Mouse (Mus musculus): ENCODE measurements at regions not wholly inside any gene's neighbourhood (a gene's known extent, or its start where the extent isn't known, plus 50 kb on each side); places are given as distances from the start of the nearest gene placed in this dataset.

- ATAC-seq (ENCODE audit: insufficient read depth) (no peak), DNase-seq (ENCODE audit: low read depth in 3 of 3, low spot score in 3 of 3) (no peak)
- Histone ChIP-seq H3K27ac (no peak overlapping the region), H3K9me3 (ENCODE audit: control insufficient read depth, low read length) (no peaks in the 10 kb centered on the region), H3K4me2 (ENCODE audit: low read depth) (no peak overlapping the region), H3K4me3 (ENCODE audit: insufficient read depth in 1 of 2, low read depth in 2 of 2, low read length in 2 of 2) (no peak overlapping the region), H3K36me3 (replicated peaks; ENCODE audit: control insufficient read depth, insufficient read depth, low read depth) (no peaks in the 10 kb centered on the region), H3K27me3 (ENCODE audit: control insufficient read depth, insufficient read depth, low read length) (no peaks in the 10 kb centered on the region), H3K9ac (replicated peaks) (no peak overlapping the region), H3K4me1 (replicated peaks; ENCODE audit: control insufficient read depth in 2 of 2, insufficient read depth in 2 of 2, low read length in 1 of 2) (peaks cover 0 to 14% of the 10 kb centered on the region in 2 experiments; a peak in 3 of 4 replicates)
- TF ChIP-seq EP300 (IDR thresholded peaks at IDR 0.05; ENCODE audit: low read depth) (no peak), CTCF (IDR thresholded peaks at IDR 0.05; ENCODE audit: low read depth) (no peak)
- 56% methylated on average over 2 of the region's 2 CpGs for WGBS (ENCODE audit: insufficient replicate concordance)
These were observed 373.3 kb downstream of the Gm49356 start for GRCm38 (mm10) chr15:59262380-59262779.

DNA sequence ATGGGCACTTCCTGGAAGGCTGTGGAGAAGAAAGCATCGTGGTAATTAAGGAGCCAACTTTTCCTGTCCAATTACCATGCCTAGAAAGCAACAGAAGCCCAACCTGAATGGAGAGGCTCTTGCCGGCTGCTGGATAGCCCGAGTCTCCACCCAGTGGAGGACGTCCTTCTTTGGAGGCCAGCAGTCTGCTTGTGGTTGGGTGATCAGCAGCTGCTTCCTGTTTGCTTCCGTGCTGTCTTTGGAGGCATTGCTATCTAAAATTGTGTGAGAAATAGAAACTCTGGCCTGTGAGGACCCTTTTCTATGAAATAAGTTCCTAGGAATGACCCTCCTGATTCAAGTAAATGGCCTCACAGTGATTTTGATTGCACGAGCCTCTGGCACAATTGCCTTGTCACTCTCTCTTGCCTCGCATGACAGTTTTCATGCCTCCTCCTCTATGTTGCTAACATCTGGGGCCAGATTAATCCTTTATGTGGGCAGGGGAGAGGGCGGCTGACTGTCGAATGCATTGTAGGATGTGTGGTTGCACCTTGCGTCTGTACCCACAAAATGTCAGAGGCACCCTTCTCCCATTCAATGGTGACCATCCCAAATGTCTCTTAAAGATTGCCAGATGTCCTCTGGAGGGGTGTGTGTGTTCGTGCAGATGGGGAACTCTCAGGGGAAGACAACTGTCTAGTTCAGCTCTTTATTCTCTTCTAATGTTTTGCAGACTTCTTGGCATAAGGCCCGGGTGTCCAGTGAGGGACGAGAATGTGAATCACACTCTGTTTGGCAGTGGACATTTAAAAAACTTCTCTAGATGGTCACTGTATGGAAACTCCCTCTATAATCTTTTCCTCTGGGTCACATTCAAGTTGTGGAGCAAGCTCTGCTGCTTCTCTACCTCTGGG lies 374.6 kb downstream of the Gm49356 start:
- 15% methylated on average over 13 of the region's 13 CpGs for WGBS (ENCODE audit: insufficient replicate concordance)
- TF ChIP-seq EP300 (IDR thresholded peaks at IDR 0.05; ENCODE audit: low read depth): no peak
- TF ChIP-seq CTCF (IDR thresholded peaks at IDR 0.05; ENCODE audit: low read depth): peak; percentile 30; the same call in 1 of the 2 replicates
- Histone ChIP-seq H3K36me3 (replicated peaks; ENCODE audit: control insufficient read depth, insufficient read depth, low read depth) (no peaks in the 10 kb centered on the region), H3K27me3 (ENCODE audit: control insufficient read depth, insufficient read depth, low read length) (no peaks in the 10 kb centered on the region), H3K4me3 (ENCODE audit: insufficient read depth in 1 of 2, low read depth in 2 of 2, low read length in 2 of 2) (no peak overlapping the region), H3K9me3 (ENCODE audit: control insufficient read depth, low read length) (no peaks in the 10 kb centered on the region), H3K9ac (replicated peaks) (no peak overlapping the region), H3K27ac (no peak overlapping the region), H3K4me2 (ENCODE audit: low read depth) (peak overlapping the region; percentile 5), H3K4me1 (replicated peaks; ENCODE audit: control insufficient read depth in 2 of 2, insufficient read depth in 2 of 2, low read length in 1 of 2) (peaks cover 0 to 14% of the 10 kb centered on the region in 2 experiments; a peak in 3 of 4 replicates)
- peak in 1 of 3 experiments; percentile 19 for DNase-seq (ENCODE audit: low read depth in 3 of 3, low spot score in 3 of 3)
- ATAC-seq (ENCODE audit: insufficient read depth): peak; percentile 53; the same call in 1 of the 2 replicates
